Mouse (Mus musculus) cerebellum, postnatal 4 days (tissue): ENCODE measurements around the gene Gabarap.
"Not testable (repeated sequence)": the region's sequence is repeated elsewhere in the genome, so short reads cannot be mapped to it uniquely, and the experiment has no call there.

Experiments used
- DNase-seq, 2 experiments: peaks; one replicate each; pipeline ENCODE4 v3.0.0; 2022; ENCODE audit warnings: low spot score in 2 of 2, mixed read lengths in 1 of 2

Gabarap gene

GRCm38 (mm10) chr11:69999666-70000065 is 8.7 kb downstream of the Gabarap start:
- no peak for DNase-seq

GRCm38 (mm10) chr11:70000396-70000898 is 9.5 kb downstream of the Gabarap start, which contains the start of gene Dvl2:
TSS of gene Dvl2 (plus strand) at chr11:70000595.
- DNase-seq: peak; percentile 76 to 88

GRCm38 (mm10) chr11:70001159-70001558 is 10.2 kb downstream of the Gabarap start:
- DNase-seq: no peak

GRCm38 (mm10) chr11:70001865-70002264 is 10.9 kb downstream of the Gabarap start:
- DNase-seq: peak in 1 of 2 experiments; percentile 59

- no peak for DNase-seq
These were observed 11.5 kb downstream of the Gabarap start for GRCm38 (mm10) chr11:70002471-70002870.

- no peak for DNase-seq
These were observed 14.6 kb downstream of the Gabarap start for GRCm38 (mm10) chr11:70005521-70005920.

- no peak for DNase-seq
These were observed 19.1 kb downstream of the Gabarap start for GRCm38 (mm10) chr11:70010033-70010432.

GRCm38 (mm10) chr11:70010548-70010947 is 19.6 kb downstream of the Gabarap start:
- DNase-seq: no peak

GRCm38 (mm10) chr11:70010961-70011360 is 20.0 kb downstream of the Gabarap start:
- no peak for DNase-seq

- no peak for DNase-seq
These were observed 22.0 kb downstream of the Gabarap start for GRCm38 (mm10) chr11:70012931-70013330.

GRCm38 (mm10) chr11:70013408-70013807 is 22.5 kb downstream of the Gabarap start:
- no peak for DNase-seq

- no peak for DNase-seq
These were observed 23.1 kb downstream of the Gabarap start for GRCm38 (mm10) chr11:70014051-70014450.

- peak; percentile 80 to 81 for DNase-seq
These were observed 24.1 kb downstream of the Gabarap start, which contains the start of gene Acadvl for GRCm38 (mm10) chr11:70014880-70015558. TSS of gene Acadvl (minus strand) at chr11:70015411.

GRCm38 (mm10) chr11:70015677-70016076 is 24.7 kb downstream of the Gabarap start:
- DNase-seq: no peak

GRCm38 (mm10) chr11:70016177-70016576 is 25.2 kb downstream of the Gabarap start:
- not testable (repeated sequence) for DNase-seq

- DNase-seq: no peak
These were observed 25.7 kb downstream of the Gabarap start, which contains the start of gene Dlg4 for GRCm38 (mm10) chr11:70016669-70017068. TSS of gene Dlg4 (plus strand) at chr11:70016942.

GRCm38 (mm10) chr11:70017199-70017767 is 26.3 kb downstream of the Gabarap start:
- no peak for DNase-seq

- peak in 1 of 2 experiments; percentile 74 for DNase-seq
These were observed 27.4 kb downstream of the Gabarap start for GRCm38 (mm10) chr11:70018131-70018990.

- DNase-seq: no peak
These were observed 28.6 kb downstream of the Gabarap start for GRCm38 (mm10) chr11:70019495-70020021.

- DNase-seq: no peak
These were observed 29.2 kb downstream of the Gabarap start for GRCm38 (mm10) chr11:70020022-70020631.

GRCm38 (mm10) chr11:70020731-70021263 is 29.9 kb downstream of the Gabarap start:
- DNase-seq: peak in 1 of 2 experiments; percentile 77
